In the genomic region with DNA sequence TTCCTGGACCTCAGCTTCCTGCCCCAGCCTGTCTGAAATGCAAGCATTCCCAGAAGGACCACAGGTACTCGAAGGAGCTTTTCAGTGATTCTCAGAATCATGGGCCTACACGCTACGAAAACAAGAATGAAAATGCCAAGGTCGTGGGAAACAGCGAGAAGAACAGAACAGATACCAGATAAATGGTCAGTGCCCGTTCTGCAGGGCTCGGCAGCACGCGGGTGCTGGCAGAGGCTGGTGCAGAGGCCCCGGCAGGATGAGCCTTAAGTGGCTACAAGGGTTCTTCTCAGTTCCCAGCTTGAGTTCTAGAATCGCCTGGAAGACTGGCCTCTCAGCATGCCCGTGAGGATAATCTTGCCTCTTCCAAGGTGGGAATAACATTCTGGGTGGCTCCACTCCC, we compare ENCODE assay signal across 21 mouse cellular contexts. TPM values are rescaled to one million over a fixed set of nuclear protein-coding genes. Genes with fewer than 3 reads are reported as not detected.
"Had no signal": no experiment of that assay in that cellular context is flagged by ENCODE, and none has a peak within 500 bp of the region (broad histone marks: within the 10 kb centered on the region; RNA-seq: fewer than 3 reads in every experiment).

No protein-coding gene starts in this region.

- H3K4me2 ChIP-seq: limb, embryonic 12.5 days; limb, embryonic 15.5 days; liver, embryonic 12.5 days; liver, embryonic 15.5 days; lung, embryonic 15.5 days; midbrain, embryonic 13.5 days; neural tube, embryonic 13.5 days had no signal

- H3K4me1 ChIP-seq: limb, embryonic 12.5 days; limb, embryonic 15.5 days; liver, embryonic 12.5 days; liver, embryonic 15.5 days; midbrain, embryonic 10.5 days; midbrain, embryonic 13.5 days; neural tube, embryonic 13.5 days had no signal

- H3K9me3 ChIP-seq: limb, embryonic 12.5 days; limb, embryonic 15.5 days; liver, embryonic 12.5 days; liver, embryonic 15.5 days; lung, embryonic 15.5 days; midbrain, embryonic 10.5 days; midbrain, embryonic 13.5 days; neural tube, embryonic 13.5 days had no signal

- H3K27me3 ChIP-seq: limb, embryonic 12.5 days; limb, embryonic 15.5 days; liver, embryonic 12.5 days; liver, embryonic 15.5 days; lung, embryonic 15.5 days; midbrain, embryonic 13.5 days; neural tube, embryonic 13.5 days had no signal

- H3K4me3 ChIP-seq: limb, embryonic 12.5 days; limb, embryonic 15.5 days; liver, embryonic 12.5 days; liver, embryonic 15.5 days; lung, embryonic 15.5 days; megakaryocyte, embryonic 14.5 days; midbrain, embryonic 10.5 days; midbrain, embryonic 13.5 days; myocyte; neural tube, embryonic 13.5 days had no signal

- H3K36me3 ChIP-seq: liver, embryonic 12.5 days; liver, embryonic 15.5 days; lung, embryonic 15.5 days; midbrain, embryonic 13.5 days; neural tube, embryonic 13.5 days had no signal

- H3K9ac ChIP-seq: limb, embryonic 12.5 days; limb, embryonic 15.5 days; liver, embryonic 12.5 days; liver, embryonic 15.5 days; lung, embryonic 15.5 days; midbrain, embryonic 13.5 days; neural tube, embryonic 13.5 days had no signal

- DNase-seq: kidney, postnatal 14 days; left cerebral cortex, postnatal 4 days; lung, adult 18-20 months; lung, postnatal 10 days; lung, postnatal 36 days; retina, postnatal 1 day; thymus, adult 18-20 months; thymus, postnatal 36 days had no signal

- ATAC-seq: liver, embryonic 12.5 days; midbrain, embryonic 13.5 days; midbrain, embryonic 16.5 days had no signal

- H3K27ac ChIP-seq: limb, embryonic 12.5 days; limb, embryonic 15.5 days; liver, embryonic 12.5 days; liver, embryonic 15.5 days; lung, embryonic 15.5 days; midbrain, embryonic 10.5 days; midbrain, embryonic 13.5 days; neural tube, embryonic 13.5 days had no signal

RNA-seq across cellular contexts. Expression of a gene that starts 26.7 kb away (rescaled TPM):
- total RNA-seq: monocyte, adult 5-6 weeks; neutrophil, adult 5-6 weeks had no signal
